Mouse (Mus musculus): ENCODE data around the gene Rfxap.

DNA sequence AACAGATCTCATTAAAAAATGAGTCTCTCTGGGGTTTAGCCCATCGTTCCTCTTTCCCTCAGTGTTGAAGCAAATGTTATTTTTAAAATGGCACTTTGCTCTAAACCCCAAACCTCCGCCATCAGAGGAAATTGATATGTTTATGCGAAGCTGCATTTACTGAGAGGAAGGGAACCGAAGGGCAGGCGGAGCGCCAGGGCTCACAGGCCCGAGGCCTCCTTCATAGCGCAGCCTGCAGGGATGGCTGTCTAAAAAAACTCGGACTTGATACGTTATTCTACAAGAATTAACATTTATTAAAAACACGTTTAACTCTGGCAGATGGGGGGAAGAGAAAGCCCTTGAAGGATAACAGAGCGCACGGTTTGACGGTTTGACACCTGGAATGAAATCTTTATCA is 41.6 kb downstream of the Rfxap start:
- TF ChIP-seq CTCF (IDR thresholded peaks at IDR 0.05; ENCODE audit: borderline replicate concordance, insufficient read depth, low read length): no peak
- no peak for TF ChIP-seq POLR2A (IDR thresholded peaks at IDR 0.05; ENCODE audit: low read depth, low read length)
